Mouse (Mus musculus) intestine, embryonic 15.5 days (tissue): ENCODE results near the gene Pds5b. TPM values are rescaled to one million over a fixed set of nuclear protein-coding genes. Genes with fewer than 3 reads are reported as not detected.
"Not testable (repeated sequence)": the region's sequence is repeated elsewhere in the genome, so short reads cannot be mapped to it uniquely, and the experiment has no call there.

Experiments used
- ATAC-seq: fragments of 200-750 bp; cut with Nextera tagmentation; 2 replicates; pipeline ENCODE4 v1.8.0; 2017; ENCODE audit warnings: moderate TSS enrichment, moderate library complexity
- H3K27ac ChIP-seq: fragments of 300-500 bp; sonication (generic); 2 replicates; pipeline ENCODE4 v1.5.1; 2015; ENCODE audit warnings: mild to moderate bottlenecking, inconsistent platforms
- H3K27me3 ChIP-seq: fragments of 300-500 bp; sonication (generic); replicated peaks from 2 replicates; pipeline ENCODE4 v1.6.1; 2015; ENCODE audit warnings: inconsistent platforms
- H3K36me3 ChIP-seq: fragments of 300-500 bp; sonication (generic); 2 replicates; pipeline ENCODE4 v1.6.1; 2015; ENCODE audit warnings: inconsistent platforms
- H3K4me1 ChIP-seq: fragments of 300-500 bp; sonication (generic); replicated peaks from 2 replicates; pipeline ENCODE4 v1.6.1; 2015; ENCODE audit warnings: inconsistent platforms
- H3K4me2 ChIP-seq: fragments of 300-500 bp; sonication (generic); replicated peaks from 2 replicates; pipeline ENCODE4 v1.6.1; 2015; ENCODE audit warnings: mild to moderate bottlenecking, inconsistent platforms
- H3K4me3 ChIP-seq: fragments of 300-500 bp; sonication (generic); replicated peaks from 2 replicates; pipeline ENCODE4 v1.5.1; 2015; ENCODE audit warnings: inconsistent platforms
- H3K9ac ChIP-seq: fragments of 300-500 bp; sonication (generic); 2 replicates; pipeline ENCODE4 v1.6.1; 2015; ENCODE audit warnings: inconsistent platforms
- H3K9me3 ChIP-seq: fragments of 300-500 bp; sonication (generic); 2 replicates; pipeline ENCODE4 v1.6.1; 2016; ENCODE audit warnings: inconsistent platforms
- WGBS: fragments of 180-500 bp; shearing (Covaris S2); methylation state at CpG from one replicate; pipeline ENCODE4 v1.1.7; 2015; 5-methylcytosine and 5-hydroxymethylcytosine counted together
- polyA plus RNA-seq: library from polyadenylated mRNA; unstranded; fragments of >200 nt; fragmentation: Nextera tagmentation; extraction: Ambion mirVana; gene quantifications from 2 replicates; pipeline ENCODE4 v1.2.1, GENCODE M21; 2015

Gene Pds5b
- polyA plus RNA-seq, 1 experiment from 2014 or later: 25.3 TPM

GRCm38 (mm10) chr5:150839688-150840541, 166.4 kb downstream of the Pds5b start:
- ATAC-seq: peak; percentile 98
- H3K27ac ChIP-seq: peak overlapping the region; percentile 24; the same call in 1 of the 2 replicates
- H3K4me2 ChIP-seq: peak overlapping the region; percentile 32; the same call in 1 of the 2 replicates
- no peaks in the 10 kb centered on the region for H3K36me3 ChIP-seq
- peaks cover 14% of the 10 kb centered on the region for H3K4me1 ChIP-seq
- H3K9me3 ChIP-seq: no peaks in the 10 kb centered on the region
- no peak overlapping the region for H3K4me3 ChIP-seq
- 42% methylated on average over 11 of the region's 11 CpGs for WGBS
- H3K9ac ChIP-seq: no peak overlapping the region
- no peaks in the 10 kb centered on the region for H3K27me3 ChIP-seq

GRCm38 (mm10) chr5:150840596-150840995, 167.1 kb downstream of the Pds5b start:
- H3K27me3 ChIP-seq: no peaks in the 10 kb centered on the region
- peak; percentile 63 for ATAC-seq
- H3K36me3 ChIP-seq: no peaks in the 10 kb centered on the region
- WGBS: 31% methylated on average over 11 of the region's 11 CpGs
- peak overlapping the region; percentile 32; the same call in 1 of the 2 replicates for H3K4me2 ChIP-seq
- H3K9me3 ChIP-seq: no peaks in the 10 kb centered on the region
- peaks cover 14% of the 10 kb centered on the region for H3K4me1 ChIP-seq
- no peak overlapping the region for H3K9ac ChIP-seq
- H3K27ac ChIP-seq: peak overlapping the region; percentile 24; the same call in 1 of the 2 replicates
- H3K4me3 ChIP-seq: no peak overlapping the region

GRCm38 (mm10) chr5:150845961-150846360, 172.4 kb downstream of the Pds5b start:
- Histone ChIP-seq H3K36me3 (no peaks in the 10 kb centered on the region), H3K27me3 (no peaks in the 10 kb centered on the region), H3K4me2 (no peak overlapping the region), H3K9ac (no peak overlapping the region), H3K4me3 (no peak overlapping the region), H3K4me1 (no peaks in the 10 kb centered on the region), H3K27ac (no peak overlapping the region), H3K9me3 (no peaks in the 10 kb centered on the region)
- ATAC-seq: no peak
- WGBS: 94% methylated on average over 6 of the region's 6 CpGs

GRCm38 (mm10) chr5:150850821-150851220, 177.3 kb downstream of the Pds5b start:
- Histone ChIP-seq H3K27ac (no peak overlapping the region), H3K9me3 (no peaks in the 10 kb centered on the region), H3K36me3 (no peaks in the 10 kb centered on the region), H3K9ac (no peak overlapping the region), H3K4me2 (no peak overlapping the region), H3K27me3 (no peaks in the 10 kb centered on the region), H3K4me1 (no peaks in the 10 kb centered on the region), H3K4me3 (no peak overlapping the region)
- WGBS: 41% methylated on average over 2 of the region's 2 CpGs
- ATAC-seq: peak; percentile 82

GRCm38 (mm10) chr5:150852097-150852496, 178.6 kb downstream of the Pds5b start:
- not testable (repeated sequence) for H3K27me3 ChIP-seq, ATAC-seq, H3K9me3 ChIP-seq, H3K4me3 ChIP-seq, H3K9ac ChIP-seq, H3K27ac ChIP-seq, H3K4me2 ChIP-seq, H3K4me1 ChIP-seq, H3K36me3 ChIP-seq
- WGBS: 65% methylated on average over 2 of the region's 2 CpGs

- Histone ChIP-seq H3K9ac (no peak overlapping the region), H3K27me3 (no peaks in the 10 kb centered on the region), H3K36me3 (no peaks in the 10 kb centered on the region), H3K27ac (no peak overlapping the region), H3K4me1 (no peaks in the 10 kb centered on the region), H3K9me3 (no peaks in the 10 kb centered on the region), H3K4me2 (no peak overlapping the region), H3K4me3 (no peak overlapping the region)
- WGBS: 39% methylated on average over 1 of the region's 1 CpGs
- ATAC-seq: no peak
Observed at GRCm38 (mm10) chr5:150854506-150854905, 181.0 kb downstream of the Pds5b start.

GRCm38 (mm10) chr5:150859642-150860194, 186.2 kb downstream of the Pds5b start:
- Histone ChIP-seq H3K9me3 (no peaks in the 10 kb centered on the region), H3K4me3 (no peak overlapping the region), H3K36me3 (no peaks in the 10 kb centered on the region), H3K4me2 (no peak overlapping the region), H3K27me3 (no peaks in the 10 kb centered on the region), H3K27ac (no peak overlapping the region), H3K9ac (no peak overlapping the region), H3K4me1 (no peaks in the 10 kb centered on the region)
- ATAC-seq: no peak
- WGBS: 60% methylated on average over 5 of the region's 5 CpGs

Other genes starting within 250 kb of the Pds5b start
- gene Zar1l, start 155.6 kb upstream of the Pds5b start, polyA plus RNA-seq: not detected in 2 replicates
- gene Brca2, start 151.1 kb upstream of the Pds5b start, polyA plus RNA-seq: 16.2 and 20.0 TPM in 2 replicates
- gene N4bp2l1, start 76.6 kb upstream of the Pds5b start, polyA plus RNA-seq: 4.6 and 4.9 TPM in 2 replicates
- gene N4bp2l2, start 7.6 kb upstream of the Pds5b start, polyA plus RNA-seq: 34.4 and 38.3 TPM in 2 replicates